Mouse (Mus musculus) E14TG2a.4 (cell line): ENCODE measurements around the gene Mgat4e.
"Not testable (repeated sequence)": the region's sequence is repeated elsewhere in the genome, so short reads cannot be mapped to it uniquely, and the experiment has no call there.

Source experiments
- H3K27me3 ChIP-seq: 2 replicates; pipeline ENCODE4 v1.6.1; 2014; ENCODE audit warnings: low read length, control low read depth; ENCODE audit not compliant: insufficient read depth
- H3K36me3 ChIP-seq: 2 replicates; pipeline ENCODE4 v1.6.1; 2014; ENCODE audit warnings: low read length, control low read depth; ENCODE audit not compliant: insufficient read depth
- H3K4me1 ChIP-seq: replicated peaks from 2 replicates; pipeline ENCODE4 v1.6.1; 2014; ENCODE audit warnings: low read depth, low read length, control low read depth
- H3K4me3 ChIP-seq: replicated peaks from 2 replicates; pipeline ENCODE4 v1.5.1; 2014; ENCODE audit warnings: mild to moderate bottlenecking, low read length
- H3K9me3 ChIP-seq: 2 replicates; pipeline ENCODE4 v1.6.1; 2014; ENCODE audit warnings: low read length, control low read depth
- CTCF ChIP-seq: conservative IDR thresholded peaks from 2 replicates; pipeline ENCODE4 v1.5.1; 2014; ENCODE audit warnings: low read length
- NANOG ChIP-seq: IDR thresholded peaks from 2 replicates; pipeline ENCODE4 v1.6.1; 2014; ENCODE audit warnings: borderline replicate concordance, low read length, mixed read lengths
- POU5F1 ChIP-seq: IDR thresholded peaks from 2 replicates; pipeline ENCODE4 v1.6.1; 2014; ENCODE audit warnings: low read length, borderline replicate concordance

Gene Mgat4e

DNA sequence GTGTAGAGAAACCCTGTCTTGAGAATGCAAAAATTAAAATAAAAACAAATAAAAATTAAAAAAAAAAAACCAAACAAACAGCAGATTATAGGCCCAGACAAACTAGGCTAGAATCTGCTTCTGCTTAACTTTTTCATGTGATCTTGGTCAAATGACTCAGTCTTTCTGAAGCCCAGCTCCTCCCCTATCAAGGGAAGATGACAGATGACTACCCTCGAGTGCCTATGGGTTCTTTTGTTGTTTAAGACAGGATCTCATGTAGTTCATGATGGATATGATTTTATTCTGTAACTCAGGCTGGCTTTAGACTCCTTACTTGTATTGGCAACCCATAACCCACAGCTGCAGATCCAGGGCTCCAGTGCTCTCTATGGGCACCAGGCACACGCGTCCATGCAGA is 2.4 kb upstream of the Mgat4e start:
- no peak for TF ChIP-seq NANOG
- TF ChIP-seq POU5F1, result no peak
- TF ChIP-seq CTCF, result no peak
- Histone ChIP-seq H3K4me3 (no peak overlapping the region), H3K27me3 (no peaks in the 10 kb centered on the region), H3K4me1 (peaks cover 83% of the 10 kb centered on the region), H3K9me3 (peaks cover under 1% of the 10 kb centered on the region), H3K36me3 (no peaks in the 10 kb centered on the region)

DNA sequence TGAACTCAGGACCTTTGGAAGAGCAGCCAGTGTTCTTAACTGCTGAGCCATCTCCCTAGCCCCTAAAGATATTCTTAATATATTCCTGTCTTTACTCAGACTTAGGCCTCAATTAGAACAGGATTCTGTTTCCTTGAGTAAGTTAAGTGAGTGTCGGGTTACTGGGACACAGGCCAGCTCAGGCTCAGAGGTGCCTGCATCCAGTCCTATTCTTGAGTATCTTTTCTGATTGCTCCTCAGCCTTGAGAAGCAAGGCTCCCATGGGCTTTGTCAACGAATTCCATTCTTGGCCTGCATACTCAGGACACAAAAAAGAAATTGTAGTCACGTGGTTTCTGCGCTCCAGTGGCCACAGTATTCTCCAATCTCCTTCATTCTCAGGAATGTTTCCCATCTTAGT is 1.3 kb downstream of the Mgat4e start:
- Histone ChIP-seq H3K36me3 (no peaks in the 10 kb centered on the region), H3K4me3 (no peak overlapping the region), H3K27me3 (no peaks in the 10 kb centered on the region), H3K9me3 (peaks cover 17% of the 10 kb centered on the region), H3K4me1 (peaks cover 67% of the 10 kb centered on the region)
- TF ChIP-seq CTCF, result no peak

- no peak for TF ChIP-seq CTCF
- TF ChIP-seq NANOG, result no peak
- TF ChIP-seq POU5F1, result no peak
- no peaks in the 10 kb centered on the region for H3K27me3 ChIP-seq
- peaks cover 71% of the 10 kb centered on the region for H3K4me1 ChIP-seq
- 0 out of 2 replicates have a peak overlapping the region, but pooled peaks have one; percentile 44 for H3K4me3 ChIP-seq
- peaks cover 7% of the 10 kb centered on the region; the same call in 1 of the 2 replicates for H3K9me3 ChIP-seq
- peaks cover 10% of the 10 kb centered on the region; the same call in 1 of the 2 replicates for H3K36me3 ChIP-seq
These were observed 8.9 kb downstream of the Mgat4e start for GRCm38 (mm10) chr1:134540610-134541009.

- peaks cover 67% of the 10 kb centered on the region for H3K4me1 ChIP-seq
- peak overlapping the region; percentile 21; the same call in 1 of the 2 replicates for H3K4me3 ChIP-seq
- H3K27me3 ChIP-seq, result no peaks in the 10 kb centered on the region
- no peaks in the 10 kb centered on the region for H3K9me3 ChIP-seq
- TF ChIP-seq POU5F1 (no peak), NANOG (peak; percentile 26; the same call in 1 of the 2 replicates), CTCF (no peak)
- H3K36me3 ChIP-seq, result no peaks in the 10 kb centered on the region
These were observed 14.0 kb downstream of the Mgat4e start for GRCm38 (mm10) chr1:134535513-134535912.

- Histone ChIP-seq H3K4me3 (no peak overlapping the region), H3K4me1 (peaks cover 67% of the 10 kb centered on the region), H3K9me3 (no peaks in the 10 kb centered on the region), H3K27me3 (no peaks in the 10 kb centered on the region), H3K36me3 (no peaks in the 10 kb centered on the region)
- peak; percentile 100 for TF ChIP-seq NANOG
- TF ChIP-seq POU5F1, result no peak
- TF ChIP-seq CTCF, result no peak
These were observed 14.4 kb downstream of the Mgat4e start for GRCm38 (mm10) chr1:134535054-134535453.

GRCm38 (mm10) chr1:134533710-134534109 is 15.8 kb downstream of the Mgat4e start:
- H3K4me3 ChIP-seq, result peak overlapping the region; percentile 55
- H3K9me3 ChIP-seq, H3K36me3 ChIP-seq, H3K27me3 ChIP-seq: not testable (repeated sequence)
- peaks cover 69% of the 10 kb centered on the region for H3K4me1 ChIP-seq

- Histone ChIP-seq H3K4me3 (peak overlapping the region; percentile 44), H3K4me1 (peaks cover 66% of the 10 kb centered on the region), H3K36me3 (no peaks in the 10 kb centered on the region), H3K9me3 (no peaks in the 10 kb centered on the region), H3K27me3 (no peaks in the 10 kb centered on the region)
- TF ChIP-seq CTCF (no peak), NANOG (no peak)
These were observed 18.9 kb downstream of the Mgat4e start for GRCm38 (mm10) chr1:134530618-134531017.

GRCm38 (mm10) chr1:134526752-134527151 is 22.7 kb downstream of the Mgat4e start:
- no peaks in the 10 kb centered on the region for H3K27me3 ChIP-seq
- no peaks in the 10 kb centered on the region for H3K9me3 ChIP-seq
- no peaks in the 10 kb centered on the region for H3K36me3 ChIP-seq
- peaks cover 65% of the 10 kb centered on the region for H3K4me1 ChIP-seq
- H3K4me3 ChIP-seq, result no peak overlapping the region
- no peak for TF ChIP-seq CTCF
- no peak for TF ChIP-seq POU5F1
- no peak for TF ChIP-seq NANOG

DNA sequence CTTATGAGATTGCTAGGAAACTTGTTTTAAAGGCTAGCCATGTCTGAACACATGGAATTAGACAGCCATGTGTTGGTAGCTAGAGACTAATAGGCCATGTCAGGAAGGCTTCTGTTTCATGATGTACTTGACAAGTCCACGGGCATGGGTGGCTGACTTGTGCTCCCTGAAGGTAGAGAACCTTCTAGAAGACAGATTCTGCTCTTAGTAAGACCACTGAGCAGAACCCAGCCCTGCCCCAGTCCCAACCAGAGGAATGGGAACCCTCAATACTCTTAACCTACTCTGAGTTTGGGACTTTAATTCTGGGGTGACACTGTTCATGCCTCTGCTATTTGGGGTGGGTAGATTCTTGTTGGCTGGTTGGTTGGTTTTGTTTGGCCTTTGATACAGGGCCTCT is 24.5 kb downstream of the Mgat4e start:
- Histone ChIP-seq H3K36me3 (no peaks in the 10 kb centered on the region), H3K4me3 (no peak overlapping the region), H3K9me3 (no peaks in the 10 kb centered on the region), H3K27me3 (no peaks in the 10 kb centered on the region), H3K4me1 (peaks cover 57% of the 10 kb centered on the region)
- TF ChIP-seq CTCF (no peak), NANOG (no peak), POU5F1 (no peak)

DNA sequence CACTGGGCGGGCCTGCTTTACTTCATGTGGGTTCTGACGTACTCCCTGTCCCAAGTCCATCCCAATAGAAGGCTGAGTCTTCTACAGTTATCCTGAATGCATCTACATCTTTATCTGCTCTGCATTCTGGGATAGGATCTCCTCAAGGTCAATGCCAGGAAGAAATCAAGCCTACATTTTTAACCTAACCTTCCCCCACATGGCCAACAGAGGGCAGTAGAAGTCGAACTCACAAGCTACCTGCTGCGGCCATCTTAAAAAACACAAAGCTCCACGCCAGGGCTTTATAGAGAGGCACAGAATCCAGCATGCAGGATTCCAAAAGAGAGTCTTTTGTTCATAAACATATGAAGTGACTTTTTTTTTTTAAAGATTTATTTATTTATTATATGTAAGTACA is 25.1 kb downstream of the Mgat4e start:
- no peaks in the 10 kb centered on the region for H3K9me3 ChIP-seq
- H3K4me3 ChIP-seq, result no peak overlapping the region
- TF ChIP-seq POU5F1 (no peak), CTCF (peak; percentile 70), NANOG (no peak)
- peaks cover 51% of the 10 kb centered on the region for H3K4me1 ChIP-seq
- no peaks in the 10 kb centered on the region for H3K36me3 ChIP-seq
- H3K27me3 ChIP-seq, result no peaks in the 10 kb centered on the region
